Mouse (Mus musculus): ENCODE results near the gene Eef2k.

DNA sequence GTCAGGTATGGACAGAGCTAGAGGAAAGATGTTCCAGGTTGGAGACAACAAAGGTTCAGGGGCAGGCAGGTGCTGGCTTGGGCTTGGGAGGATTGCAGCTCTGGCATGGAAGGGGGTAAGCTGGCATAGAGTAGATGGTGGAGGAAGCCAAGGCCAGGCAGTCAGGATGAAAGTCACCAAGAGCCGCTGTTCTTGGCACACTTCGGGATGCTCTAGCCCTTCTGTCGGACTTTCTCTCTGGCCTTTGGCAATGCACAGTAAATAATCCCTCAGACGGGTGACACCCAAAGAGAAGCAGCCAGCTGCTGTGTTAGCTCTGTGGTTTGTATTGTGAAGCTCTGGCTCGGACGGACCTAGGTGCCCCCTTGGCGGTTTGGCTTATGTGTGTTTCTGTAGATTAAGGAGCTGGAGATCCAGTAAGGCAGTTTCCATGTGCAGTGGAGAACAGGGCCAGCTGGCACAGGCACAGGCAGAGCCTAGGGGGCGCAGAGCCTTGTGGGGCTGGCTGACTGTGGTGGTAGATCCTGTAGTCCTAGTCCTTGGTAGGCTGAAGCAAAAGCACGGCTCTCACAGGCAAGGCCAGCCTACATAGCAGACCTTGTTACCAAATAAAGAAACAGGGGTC lies 55.2 kb downstream of the Eef2k start:
- TF ChIP-seq POLR2A (IDR thresholded peaks at IDR 0.05; ENCODE audit: control insufficient read depth, extremely low read depth, insufficient read depth, low read length, poor library complexity) = no peak
- TF ChIP-seq CTCF (IDR thresholded peaks at IDR 0.05; ENCODE audit: borderline replicate concordance, control insufficient read depth, extremely low read depth, insufficient read depth, low read length, poor library complexity) = no peak

Measured in thymus, adult 2 months (tissue).